Mouse (Mus musculus): ENCODE data around the gene Adamts15.

Gene Adamts15

GRCm38 (mm10) chr9:30879248-30879946 is 42.9 kb downstream of the Adamts15 start:
- DNase-seq: no peak

GRCm38 (mm10) chr9:30876552-30876951 is 45.7 kb downstream of the Adamts15 start:
- DNase-seq: no peak

- DNase-seq: no peak
These were observed 66.4 kb downstream of the Adamts15 start for GRCm38 (mm10) chr9:30855837-30856236.

- DNase-seq: peak in 1 of 2 experiments; percentile 26
These were observed 70.4 kb downstream of the Adamts15 start for GRCm38 (mm10) chr9:30851841-30852240.

GRCm38 (mm10) chr9:30849951-30850350 is 72.3 kb downstream of the Adamts15 start:
- no peak for DNase-seq

GRCm38 (mm10) chr9:30849444-30849843 is 72.8 kb downstream of the Adamts15 start:
- DNase-seq: no peak
